In genomic region chr7:73506852-73507251, GRCm38 (mm10) we compare ENCODE assay signal across 14 mouse cellular contexts. TPM values are rescaled to one million over a fixed set of nuclear protein-coding genes. Genes with fewer than 3 reads are reported as not detected.
DNase-seq lines count a peak whose midpoint lies in the region; ATAC-seq and TF ChIP-seq lines count a peak whose summit lies in the region.
"Had no signal": no experiment of that assay in that cellular context is flagged by ENCODE, and none has a peak within 500 bp of the region (broad histone marks: within the 10 kb centered on the region; RNA-seq: fewer than 3 reads in every experiment).

No protein-coding gene starts in this region.

- no peaks in the 10 kb centered on the region for H3K4me1 ChIP-seq in kidney, postnatal 0 days (replicated peaks; ENCODE audit: insufficient read depth, low read length)
- no peaks in the 10 kb centered on the region for H3K4me1 ChIP-seq in neural tube, embryonic 15.5 days
- H3K4me1 ChIP-seq: hindbrain, embryonic 13.5 days; kidney, embryonic 15.5 days; midbrain, embryonic 10.5 days had no signal

- H3K27me3 ChIP-seq in kidney, postnatal 0 days (ENCODE audit: insufficient read depth, low read length): no peaks in the 10 kb centered on the region
- no peaks in the 10 kb centered on the region for H3K27me3 ChIP-seq in neural tube, embryonic 15.5 days (replicated peaks)
- H3K27me3 ChIP-seq: heart, embryonic 15.5 days; hindbrain, embryonic 13.5 days; kidney, embryonic 15.5 days had no signal

- no peak overlapping the region for H3K4me3 ChIP-seq in kidney, postnatal 0 days (replicated peaks; ENCODE audit: low read depth, low read length)
- H3K4me3 ChIP-seq in neural tube, embryonic 15.5 days (replicated peaks): no peak overlapping the region
- H3K4me3 ChIP-seq: heart, embryonic 15.5 days; hindbrain, embryonic 13.5 days; kidney, embryonic 15.5 days; midbrain, embryonic 10.5 days; myocyte had no signal

- H3K9ac ChIP-seq in kidney, postnatal 0 days (ENCODE audit: low read depth, low read length): no peak overlapping the region
- no peak overlapping the region for H3K9ac ChIP-seq in neural tube, embryonic 15.5 days (replicated peaks)
- H3K9ac ChIP-seq: heart, embryonic 15.5 days; hindbrain, embryonic 13.5 days; kidney, embryonic 15.5 days had no signal

- 100% methylated on average over 1 of the region's 1 CpGs for WGBS in kidney, postnatal 0 days
- WGBS in neural tube, embryonic 15.5 days: 100% methylated on average over 1 of the region's 1 CpGs

- no peaks in the 10 kb centered on the region for H3K9me3 ChIP-seq in kidney, postnatal 0 days (replicated peaks; ENCODE audit: low read length)
- H3K9me3 ChIP-seq in neural tube, embryonic 15.5 days (replicated peaks): no peaks in the 10 kb centered on the region
- H3K9me3 ChIP-seq: G1E; heart, embryonic 15.5 days; hindbrain, embryonic 13.5 days; kidney, embryonic 15.5 days; midbrain, embryonic 10.5 days had no signal

- H3K36me3 ChIP-seq in kidney, postnatal 0 days (ENCODE audit: insufficient read depth, low read length): peaks cover 62% of the 10 kb centered on the region
- H3K36me3 ChIP-seq in neural tube, embryonic 15.5 days: peaks cover 64% of the 10 kb centered on the region

- no peak for ATAC-seq in kidney, postnatal 0 days (replicated peaks; ENCODE audit: low FRiP score, low read depth)
- ATAC-seq in neural tube, embryonic 15.5 days (ENCODE audit: low FRiP score): no peak
- ATAC-seq in megakaryocyte, adult 5-6 weeks (ENCODE audit: poor library complexity, severe bottlenecking): no peak

- peak; percentile 45 for TF ChIP-seq CTCF in kidney, postnatal 0 days (IDR thresholded peaks at IDR 0.05; ENCODE audit: low read depth)

- no peak for DNase-seq in kidney, postnatal 0 days (ENCODE audit: low spot score)
- no peak for DNase-seq in kidney, adult 9 months
- DNase-seq in 416B (ENCODE audit: low read depth): peak; percentile 45
- peak; percentile 35 for DNase-seq in CD4-positive helper T cell, adult 2 months (ENCODE audit: low read depth, low spot score)
- peak; percentile 54 for DNase-seq in ZHBTc4 (ENCODE audit: low read depth, low spot score)
- DNase-seq: lung, adult 18-20 months had no signal

- H3K27ac ChIP-seq in kidney, postnatal 0 days: no peak overlapping the region
- H3K27ac ChIP-seq in neural tube, embryonic 15.5 days (replicated peaks): no peak overlapping the region
- H3K27ac ChIP-seq: kidney, embryonic 15.5 days; midbrain, embryonic 10.5 days had no signal

- H3K4me2 ChIP-seq in kidney, postnatal 0 days (ENCODE audit: low read length): no peak overlapping the region
- no peak overlapping the region for H3K4me2 ChIP-seq in neural tube, embryonic 15.5 days
- H3K4me2 ChIP-seq: heart, embryonic 15.5 days; hindbrain, embryonic 13.5 days; kidney, embryonic 15.5 days had no signal

RNA-seq across cellular contexts. Expression of gene Chd2, which starts 34.8 kb away (rescaled TPM):
- 41.6 and 44.1 TPM in 2 replicates for polyA plus RNA-seq in kidney, postnatal 0 days (2015; fragmentation: Nextera tagmentation; extraction: Ambion mirVana)
- polyA plus RNA-seq in neural tube, embryonic 15.5 days (2015; fragmentation: Nextera tagmentation; extraction: Ambion mirVana): 31.2 and 39.3 TPM in 2 replicates
- 51.4 and 54.4 TPM in 2 replicates for total RNA-seq in megakaryocyte, adult 5-6 weeks (2015)
- 88.6 and 119 TPM in 2 replicates for total RNA-seq in megakaryocyte, adult 5-6 weeks (2017)

Comparison
In these comparisons a context has a peak if more than half of its experiments do, and no peak if none do; other contexts are left out.
1. DNase-seq: peak in 416B (single experiment), CD4-positive helper T cell, adult 2 months (single experiment) and ZHBTc4 (single experiment); none in kidney, postnatal 0 days (single experiment) and kidney, adult 9 months (single experiment).